Mouse (Mus musculus): ENCODE results near the gene Nudcd2. TPM values are rescaled to one million over a fixed set of nuclear protein-coding genes. Genes with fewer than 3 reads are reported as not detected.

The Nudcd2 gene
- polyA plus RNA-seq, 1 experiment from 2014 or later: 137 TPM

DNA sequence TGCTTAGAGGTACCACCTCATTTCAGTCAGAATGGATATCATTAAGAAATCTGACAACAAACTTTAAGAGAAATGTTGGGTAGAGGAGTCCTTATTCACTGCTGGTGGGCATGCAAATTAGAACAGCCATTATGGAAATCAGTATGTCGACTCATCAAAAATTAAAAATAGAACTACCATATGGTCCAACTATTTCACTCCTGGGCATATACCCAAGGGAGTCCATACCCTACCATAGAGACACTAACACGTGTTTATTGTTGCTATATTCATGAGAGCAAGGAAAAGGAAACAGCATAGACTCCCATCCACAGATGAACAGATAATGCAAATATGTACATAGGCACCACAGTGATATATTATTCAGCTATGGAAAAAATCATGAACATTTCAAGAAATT, 48.4 kb downstream of the Nudcd2 start:
- Histone ChIP-seq H3K9ac (ENCODE audit: low read length) (no peak overlapping the region), H3K4me2 (ENCODE audit: low read depth, low read length) (no peak overlapping the region), H3K4me1 (replicated peaks; ENCODE audit: control insufficient read depth, insufficient read depth, low read length) (no peaks in the 10 kb centered on the region), H3K9me3 (ENCODE audit: control insufficient read depth, low read length) (no peaks in the 10 kb centered on the region), H3K36me3 (ENCODE audit: control insufficient read depth, insufficient read depth, low read length) (no peaks in the 10 kb centered on the region), H3K27ac (ENCODE audit: low read length) (no peak overlapping the region), H3K27me3 (ENCODE audit: control insufficient read depth, insufficient read depth, low read depth, low read length) (no peaks in the 10 kb centered on the region), H3K4me3 (ENCODE audit: low read length) (no peak overlapping the region)
- no peak for ATAC-seq (ENCODE audit: low read depth)
- 67% methylated on average over 2 of the region's 2 CpGs for WGBS

GRCm38 (mm10) chr11:40783346-40783745, 49.9 kb downstream of the Nudcd2 start:
- H3K4me3 ChIP-seq (ENCODE audit: low read length): no peak overlapping the region
- no peak for ATAC-seq (ENCODE audit: low read depth)
- H3K36me3 ChIP-seq (ENCODE audit: control insufficient read depth, insufficient read depth, low read length): no peaks in the 10 kb centered on the region
- no peaks in the 10 kb centered on the region for H3K9me3 ChIP-seq (ENCODE audit: control insufficient read depth, low read length)
- no peak overlapping the region for H3K9ac ChIP-seq (ENCODE audit: low read length)
- H3K27ac ChIP-seq (ENCODE audit: low read length): no peak overlapping the region
- 83% methylated on average over 1 of the region's 1 CpGs for WGBS
- H3K4me2 ChIP-seq (ENCODE audit: low read depth, low read length): no peak overlapping the region
- H3K4me1 ChIP-seq (replicated peaks; ENCODE audit: control insufficient read depth, insufficient read depth, low read length): no peaks in the 10 kb centered on the region
- no peaks in the 10 kb centered on the region for H3K27me3 ChIP-seq (ENCODE audit: control insufficient read depth, insufficient read depth, low read depth, low read length)

DNA sequence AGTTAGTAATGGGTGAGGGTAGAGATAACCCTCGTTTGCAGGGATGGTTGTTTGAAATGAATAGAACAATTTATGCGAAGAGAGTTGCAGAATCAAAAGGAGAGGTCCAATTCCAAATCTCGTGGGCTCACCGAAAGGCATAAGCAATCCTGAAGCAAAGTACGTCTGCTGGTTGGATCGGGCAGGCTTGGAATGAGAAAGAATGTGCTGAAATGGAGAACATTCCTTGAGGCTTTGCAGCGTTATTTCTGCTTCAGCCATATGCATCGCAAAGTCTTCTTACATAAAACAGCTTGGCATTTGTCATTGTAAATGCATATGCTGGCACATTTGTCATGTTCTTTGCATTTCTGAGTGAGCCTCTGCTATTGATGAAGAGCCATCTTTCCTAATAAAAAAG, 50.9 kb downstream of the Nudcd2 start:
- H3K4me2 ChIP-seq (ENCODE audit: low read depth, low read length): no peak overlapping the region
- H3K36me3 ChIP-seq (ENCODE audit: control insufficient read depth, insufficient read depth, low read length): no peaks in the 10 kb centered on the region
- WGBS: 77% methylated on average over 8 of the region's 8 CpGs
- no peaks in the 10 kb centered on the region for H3K27me3 ChIP-seq (ENCODE audit: control insufficient read depth, insufficient read depth, low read depth, low read length)
- no peak for ATAC-seq (ENCODE audit: low read depth)
- H3K9ac ChIP-seq (ENCODE audit: low read length): no peak overlapping the region
- H3K9me3 ChIP-seq (ENCODE audit: control insufficient read depth, low read length): no peaks in the 10 kb centered on the region
- H3K4me1 ChIP-seq (replicated peaks; ENCODE audit: control insufficient read depth, insufficient read depth, low read length): no peaks in the 10 kb centered on the region
- H3K4me3 ChIP-seq (ENCODE audit: low read length): no peak overlapping the region
- no peak overlapping the region for H3K27ac ChIP-seq (ENCODE audit: low read length)

- H3K36me3 ChIP-seq (ENCODE audit: control insufficient read depth, insufficient read depth, low read length): no peaks in the 10 kb centered on the region
- no peak overlapping the region for H3K9ac ChIP-seq (ENCODE audit: low read length)
- H3K27ac ChIP-seq (ENCODE audit: low read length): no peak overlapping the region
- no peak for ATAC-seq (ENCODE audit: low read depth)
- H3K4me2 ChIP-seq (ENCODE audit: low read depth, low read length): no peak overlapping the region
- H3K4me1 ChIP-seq (replicated peaks; ENCODE audit: control insufficient read depth, insufficient read depth, low read length): no peaks in the 10 kb centered on the region
- H3K27me3 ChIP-seq (ENCODE audit: control insufficient read depth, insufficient read depth, low read depth, low read length): no peaks in the 10 kb centered on the region
- 71% methylated on average over 2 of the region's 2 CpGs for WGBS
- no peak overlapping the region for H3K4me3 ChIP-seq (ENCODE audit: low read length)
- H3K9me3 ChIP-seq (ENCODE audit: control insufficient read depth, low read length): no peaks in the 10 kb centered on the region
Measured at GRCm38 (mm10) chr11:40786900-40787299, 53.4 kb downstream of the Nudcd2 start.

Other genes starting within 250 kb of the Nudcd2 start
- 99.4 and 106 TPM in 2 replicates for gene Mat2b, start 38.5 kb upstream of the Nudcd2 start, polyA plus RNA-seq (2015; fragmentation: Nextera tagmentation; extraction: Ambion mirVana)
- gene Hmmr, start 245 bp upstream of the Nudcd2 start, polyA plus RNA-seq (2015; fragmentation: Nextera tagmentation; extraction: Ambion mirVana): 53.2 and 55.1 TPM in 2 replicates
- 42.3 and 42.4 TPM in 2 replicates for gene Ccng1, start 21.6 kb downstream of the Nudcd2 start, polyA plus RNA-seq (2015; fragmentation: Nextera tagmentation; extraction: Ambion mirVana)

Data from lung, embryonic 16.5 days (tissue).